Mouse (Mus musculus) liver, postnatal 0 days (tissue): Measurements from ENCODE around the gene Celf2. TPM values are rescaled to one million over a fixed set of nuclear protein-coding genes. Genes with fewer than 3 reads are reported as not detected.

Experiments used
- ATAC-seq: fragments of 200-750 bp; cut with Nextera tagmentation; 2 replicates; pipeline ENCODE4 v1.8.0; 2017; ENCODE audit warnings: mild to moderate bottlenecking, moderate library complexity
- DNase-seq: peaks from one replicate; pipeline ENCODE4 v3.0.0-alpha.2; 2016
- H3K27ac ChIP-seq: fragments of 300-500 bp; sonication (generic); 2 replicates; pipeline ENCODE4 v1.5.1; 2014; ENCODE audit warnings: antibody characterized with exemption, moderate library complexity, mild to moderate bottlenecking, low read depth
- H3K27me3 ChIP-seq: fragments of 300-500 bp; sonication (generic); 2 replicates; pipeline ENCODE4 v1.6.1; 2014; ENCODE audit warnings: low read length, control low read depth, mixed read lengths; ENCODE audit not compliant: insufficient read depth
- H3K36me3 ChIP-seq: fragments of 300-500 bp; sonication (generic); replicated peaks from 2 replicates; pipeline ENCODE4 v1.6.1; 2014; ENCODE audit warnings: mild to moderate bottlenecking, control low read depth, low read length, moderate library complexity, mixed read lengths; ENCODE audit not compliant: insufficient read depth
- H3K4me1 ChIP-seq: fragments of 300-500 bp; sonication (generic); 2 replicates; pipeline ENCODE4 v1.6.1; 2014; ENCODE audit warnings: antibody characterized with exemption, mild to moderate bottlenecking, control low read depth; ENCODE audit not compliant: insufficient read depth
- H3K4me2 ChIP-seq: fragments of 300-500 bp; sonication (generic); 2 replicates; pipeline ENCODE4 v1.6.1; 2014; ENCODE audit warnings: low read depth, mild to moderate bottlenecking, low read length, moderate library complexity, mixed read lengths
- H3K4me3 ChIP-seq: fragments of 300-500 bp; sonication (generic); 2 replicates; pipeline ENCODE4 v1.5.1; 2014; ENCODE audit warnings: low read depth, low read length
- H3K9ac ChIP-seq: fragments of 300-500 bp; sonication (generic); replicated peaks from 2 replicates; pipeline ENCODE4 v1.6.1; 2014; ENCODE audit warnings: mild to moderate bottlenecking, moderate library complexity
- H3K9me3 ChIP-seq: fragments of 300-500 bp; sonication (generic); 2 replicates; pipeline ENCODE4 v1.6.1; 2016; ENCODE audit warnings: mild to moderate bottlenecking, control low read depth, low read length, mixed read lengths
- CTCF ChIP-seq: sonication (generic); IDR thresholded peaks from 2 replicates; pipeline ENCODE4 v1.5.1; 2016; ENCODE audit warnings: antibody characterized with exemption, low read depth
- EP300 ChIP-seq: IDR thresholded peaks from 2 replicates; pipeline ENCODE4 v1.6.1; 2016; ENCODE audit warnings: antibody characterized with exemption, low read depth, mild to moderate bottlenecking
- WGBS: fragments of 180-500 bp; shearing (Covaris S2); extraction: QIAGEN DNeasy Blood & Tissue Kit; methylation state at CpG from one replicate; pipeline ENCODE4 v1.1.7; 2014; ENCODE audit not compliant: insufficient replicate concordance; 5-methylcytosine and 5-hydroxymethylcytosine counted together
- polyA plus RNA-seq: library from polyadenylated mRNA; unstranded; fragments of >200 nt; fragmentation: Nextera tagmentation; extraction: Ambion mirVana; gene quantifications from 2 replicates; pipeline ENCODE4 v1.2.1, GENCODE M21; 2015

Celf2 gene
- polyA plus RNA-seq, 1 experiment from 2014 or later: 13.5 TPM

DNA sequence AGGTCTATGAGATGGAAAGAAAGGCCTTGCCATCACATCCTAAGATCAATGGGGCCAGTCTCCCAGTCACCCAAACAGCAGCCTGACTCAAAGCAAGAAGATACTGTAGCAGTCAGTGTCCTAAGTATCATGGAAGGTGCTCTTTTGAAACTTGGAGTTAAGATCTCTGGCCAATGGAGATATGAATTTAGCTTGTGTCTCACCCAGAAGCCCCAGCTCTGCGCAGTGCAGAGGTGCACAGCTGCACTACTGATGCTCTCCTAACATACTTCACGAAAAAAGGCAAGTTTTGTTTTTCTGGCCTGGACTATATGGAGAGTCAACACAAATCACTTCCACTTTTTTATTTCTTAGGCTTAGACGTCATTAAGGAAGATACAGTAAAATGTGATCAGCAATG, 793.8 kb downstream of the Celf2 start:
- H3K27me3 ChIP-seq: no peaks in the 10 kb centered on the region

DNA sequence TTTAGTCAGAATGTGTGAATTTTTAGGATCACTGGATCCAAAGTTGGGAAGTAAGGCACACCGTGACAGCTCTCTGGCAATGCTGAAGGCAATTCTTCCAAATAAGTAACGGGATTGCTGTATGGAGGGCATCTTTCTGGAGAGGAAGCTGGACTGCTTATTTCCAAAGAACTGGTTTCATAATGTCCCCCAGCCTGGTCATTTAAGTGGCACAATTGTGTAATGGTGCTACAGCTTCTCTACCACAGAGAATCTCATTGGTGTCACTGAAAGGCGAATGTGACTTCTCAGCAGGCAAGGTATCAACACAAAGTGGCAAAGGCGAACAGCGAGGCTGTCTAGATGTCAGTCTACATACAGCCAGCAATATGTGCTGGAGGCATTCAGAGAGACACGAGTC, 795.8 kb downstream of the Celf2 start:
- H3K4me1 ChIP-seq: peaks cover 10% of the 10 kb centered on the region
- no peak overlapping the region for H3K9ac ChIP-seq
- H3K27me3 ChIP-seq: no peaks in the 10 kb centered on the region
- no peak for DNase-seq
- no peaks in the 10 kb centered on the region for H3K9me3 ChIP-seq
- TF ChIP-seq CTCF (no peak), EP300 (no peak)
- H3K4me2 ChIP-seq: no peak overlapping the region
- no peak overlapping the region for H3K4me3 ChIP-seq
- no peak overlapping the region for H3K27ac ChIP-seq
- no peak; the same call in 1 of the 2 replicates for ATAC-seq
- WGBS: 71% methylated on average over 6 of the region's 6 CpGs
- H3K36me3 ChIP-seq: no peaks in the 10 kb centered on the region

More for the DNA sequence above, 793.8 kb downstream of the Celf2 start:
- 74% methylated on average over 3 of the region's 3 CpGs for WGBS
- Histone ChIP-seq H3K9me3 (no peaks in the 10 kb centered on the region), H3K36me3 (no peaks in the 10 kb centered on the region), H3K4me1 (peaks cover 7% of the 10 kb centered on the region; the same call in 1 of the 2 replicates), H3K4me3 (no peak overlapping the region), H3K4me2 (no peak overlapping the region), H3K27ac (no peak overlapping the region), H3K9ac (no peak overlapping the region)
- TF ChIP-seq EP300 (no peak), CTCF (no peak)
- DNase-seq (no peak), ATAC-seq (no peak)

DNA sequence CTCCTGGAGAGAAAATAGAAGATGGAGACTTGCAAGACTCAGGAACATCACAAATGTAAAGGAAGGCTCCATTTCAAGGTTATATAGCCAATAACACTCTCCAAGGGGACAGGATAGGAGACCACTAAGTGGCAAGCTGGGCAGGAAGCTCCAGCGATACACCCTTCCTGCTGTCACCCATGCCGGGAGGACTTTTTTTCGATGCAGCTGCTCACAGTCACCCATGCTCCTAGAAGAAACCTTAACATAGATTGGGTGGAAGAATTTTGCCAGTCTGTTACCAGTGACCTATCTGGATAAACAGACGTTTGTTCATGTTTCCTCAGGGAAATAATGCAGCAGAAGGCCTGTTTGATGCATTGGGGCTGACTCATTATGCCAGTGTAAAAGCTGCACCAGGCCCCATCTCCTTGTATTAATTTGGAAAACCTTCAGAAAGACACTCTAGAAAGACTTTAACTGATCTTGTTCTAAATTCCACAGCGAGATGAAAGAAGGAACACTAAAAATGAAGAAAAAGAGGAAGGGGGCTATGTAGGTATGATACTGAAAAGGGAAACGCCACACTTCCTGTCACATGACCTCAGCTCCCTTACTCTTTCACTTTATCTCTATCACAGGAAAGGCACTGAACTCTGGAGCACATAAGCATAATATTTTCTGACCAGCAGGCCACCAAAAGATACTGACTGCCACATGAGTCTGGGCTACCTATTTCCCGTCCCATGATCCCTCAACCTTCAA, 798.5 kb downstream of the Celf2 start:
- Histone ChIP-seq H3K4me3 (no peak overlapping the region), H3K27me3 (no peaks in the 10 kb centered on the region), H3K4me1 (peaks cover 10% of the 10 kb centered on the region), H3K9ac (no peak overlapping the region), H3K9me3 (no peaks in the 10 kb centered on the region), H3K27ac (peak overlapping the region; percentile 53; the same call in 1 of the 2 replicates), H3K36me3 (no peaks in the 10 kb centered on the region), H3K4me2 (peak overlapping the region; percentile 51)
- ATAC-seq: peak; percentile 40
- TF ChIP-seq CTCF (no peak), EP300 (no peak)
- WGBS: 34% methylated on average over 7 of the region's 7 CpGs
- DNase-seq: no peak

DNA sequence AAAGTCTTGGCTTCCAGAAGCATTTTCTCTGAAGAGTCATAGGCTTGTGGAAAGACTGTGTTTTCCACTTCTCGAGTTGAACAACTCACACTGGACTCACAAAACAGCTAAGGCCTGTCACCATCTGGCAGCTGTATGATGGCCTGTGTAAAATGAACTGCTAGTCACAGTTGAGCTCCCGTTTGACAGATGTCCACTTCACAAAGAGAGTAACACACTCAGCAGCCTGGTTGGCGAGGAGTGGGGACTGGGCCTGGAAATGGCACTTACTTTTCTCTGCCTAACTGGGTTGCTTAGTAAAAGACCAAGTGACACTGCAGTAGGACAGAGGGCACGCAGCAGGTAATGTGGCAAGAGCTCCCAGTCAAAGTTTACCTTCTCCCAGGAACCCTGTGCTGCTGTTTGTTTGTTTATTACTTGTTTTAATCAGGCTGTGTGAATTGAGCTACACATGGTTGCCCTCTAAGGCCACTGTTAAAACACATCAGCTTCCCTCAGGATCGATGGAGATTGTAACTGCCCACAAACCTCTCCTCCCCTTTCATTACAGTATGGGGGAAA, 801.3 kb downstream of the Celf2 start:
- Histone ChIP-seq H3K36me3 (no peaks in the 10 kb centered on the region), H3K9ac (no peak overlapping the region), H3K9me3 (no peaks in the 10 kb centered on the region), H3K4me1 (peaks cover 26% of the 10 kb centered on the region), H3K27me3 (no peaks in the 10 kb centered on the region), H3K27ac (peak overlapping the region; percentile 79), H3K4me2 (no peak overlapping the region; the same call in 1 of the 2 replicates), H3K4me3 (no peak overlapping the region)
- ATAC-seq (peak; percentile 86), DNase-seq (peak; percentile 45)
- whole genome bisulfite sequencing: 23% methylated on average over 5 of the region's 5 CpGs
- TF ChIP-seq CTCF (no peak), EP300 (no peak)

DNA sequence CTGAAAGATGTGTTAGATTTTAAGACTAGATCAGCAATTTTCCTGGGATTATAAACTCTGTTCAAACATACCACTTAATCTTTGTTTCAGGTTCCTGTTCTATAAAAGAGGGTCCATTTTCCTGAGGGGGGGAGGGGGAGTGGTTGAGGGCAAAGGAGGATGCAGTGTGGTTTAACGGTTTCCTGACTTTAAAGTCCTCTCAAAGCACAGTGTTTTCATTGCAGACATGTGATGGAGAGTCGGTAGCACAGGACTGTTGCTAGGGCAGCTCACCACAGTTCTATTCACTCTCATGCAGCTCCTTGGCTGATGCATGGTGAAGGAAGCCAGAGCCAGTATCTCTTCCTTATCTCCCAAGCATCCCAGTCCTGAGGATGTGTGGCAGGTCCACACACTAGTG, 802.1 kb downstream of the Celf2 start:
- H3K4me2 ChIP-seq: no peak overlapping the region
- no peaks in the 10 kb centered on the region for H3K9me3 ChIP-seq
- no peak overlapping the region for H3K9ac ChIP-seq
- peaks cover 26% of the 10 kb centered on the region for H3K4me1 ChIP-seq
- WGBS: 19% methylated on average over 2 of the region's 2 CpGs
- DNase-seq (no peak), ATAC-seq (0 out of 2 replicates have a peak, but pooled peaks have one; percentile 12)
- H3K27me3 ChIP-seq: no peaks in the 10 kb centered on the region
- H3K27ac ChIP-seq: peak overlapping the region; percentile 79
- H3K36me3 ChIP-seq: no peaks in the 10 kb centered on the region
- H3K4me3 ChIP-seq: no peak overlapping the region
- no peak for TF ChIP-seq CTCF
- peak; percentile 57; the same call in 1 of the 2 replicates for TF ChIP-seq EP300

DNA sequence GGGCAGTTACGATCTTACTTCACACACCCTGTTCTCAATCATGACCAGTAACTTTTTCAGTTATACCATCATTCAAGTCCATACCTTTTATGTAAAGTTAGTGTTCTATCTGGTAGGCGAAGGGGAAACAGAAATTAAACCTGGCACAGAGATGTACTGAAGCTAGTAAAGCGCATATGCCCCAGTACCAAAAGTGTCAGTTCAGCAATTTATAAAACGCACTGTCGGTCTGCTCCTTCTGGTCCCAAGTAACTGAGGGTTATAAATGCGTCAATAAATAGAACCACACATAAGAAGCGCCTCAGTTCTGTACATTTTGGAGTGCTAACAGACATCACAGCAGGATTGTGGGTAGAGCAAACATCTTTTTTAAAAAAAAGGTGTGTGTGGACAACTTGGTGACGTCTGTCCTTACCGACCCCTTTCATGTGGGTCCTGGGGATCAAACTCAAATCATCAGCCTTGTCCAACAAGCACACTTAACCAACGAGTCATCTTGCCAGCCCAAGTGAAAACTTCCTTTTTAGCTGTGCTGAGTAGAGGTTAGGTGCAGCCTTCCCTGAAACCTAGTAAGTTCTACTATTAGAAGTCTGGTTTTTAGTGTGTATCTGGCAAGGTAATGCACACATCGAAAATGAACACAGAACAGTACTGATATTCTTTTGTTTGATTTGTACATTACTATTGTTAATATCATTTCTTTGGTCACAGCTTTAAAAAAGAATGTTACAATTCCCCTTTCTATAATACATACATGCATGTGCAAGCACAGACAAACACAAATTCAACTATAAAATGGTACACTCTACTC, 803.2 kb downstream of the Celf2 start:
- 65% methylated on average over 11 of the region's 11 CpGs for WGBS
- H3K4me1 ChIP-seq: peaks cover 26% of the 10 kb centered on the region
- H3K9ac ChIP-seq: no peak overlapping the region
- H3K27ac ChIP-seq: peak overlapping the region; percentile 44
- ATAC-seq (no peak), DNase-seq (no peak)
- TF ChIP-seq EP300: no peak
- no peak for TF ChIP-seq CTCF
- no peaks in the 10 kb centered on the region for H3K36me3 ChIP-seq
- H3K4me2 ChIP-seq: 0 out of 2 replicates have a peak overlapping the region, but pooled peaks have one; percentile 38
- H3K27me3 ChIP-seq: no peaks in the 10 kb centered on the region
- no peaks in the 10 kb centered on the region for H3K9me3 ChIP-seq
- no peak overlapping the region for H3K4me3 ChIP-seq
